Mouse (Mus musculus) heart, embryonic 14.5 days (tissue): ENCODE measurements around the gene Tmem177. TPM values are rescaled to one million over a fixed set of nuclear protein-coding genes. Genes with fewer than 3 reads are reported as not detected.
A peak's percentile ranks its signal among the peaks of the same experiment; 100 is the strongest.

Experiments
- ATAC-seq: fragments of 200-750 bp; cut with Nextera tagmentation; 2 replicates; pipeline ENCODE4 v1.8.0; 2017; ENCODE audit warnings: low read depth, moderate TSS enrichment; ENCODE audit not compliant: insufficient number of reproducible peaks, insufficient read depth, low FRiP score
- H3K27ac ChIP-seq, 2 experiments: fragments of 200-500 bp in 1 of 2; fragments of 300-500 bp in 1 of 2; sonication (generic) in 1 of 2; replicated peaks in 1 of 2; 2 replicates each; pipeline ENCODE4 v1.5.1; 2012 to 2014; ENCODE audit warnings: low read depth in 2 of 2, low read length in 2 of 2, control low read depth in 1 of 2, mild to moderate bottlenecking in 1 of 2, mixed read lengths in 1 of 2; ENCODE audit not compliant: control insufficient read depth in 1 of 2, insufficient read depth in 1 of 2
- H3K27me3 ChIP-seq: fragments of 300-500 bp; sonication (generic); 2 replicates; pipeline ENCODE4 v1.6.1; 2014; ENCODE audit warnings: mild to moderate bottlenecking, low read length, control low read depth; ENCODE audit not compliant: control insufficient read depth, insufficient read depth
- H3K36me3 ChIP-seq: fragments of 300-500 bp; sonication (generic); 2 replicates; pipeline ENCODE4 v1.6.1; 2014; ENCODE audit warnings: mild to moderate bottlenecking, control low read depth, low read length, mixed read lengths; ENCODE audit not compliant: control insufficient read depth, insufficient read depth
- H3K4me1 ChIP-seq, 2 experiments: fragments of 200-500 bp in 1 of 2; fragments of 300-500 bp in 1 of 2; sonication (generic) in 1 of 2; 2 replicates each; pipeline ENCODE4 v1.6.1; 2012 to 2014; ENCODE audit warnings: low read length in 2 of 2, control low read depth in 1 of 2, mixed read lengths in 1 of 2; ENCODE audit not compliant: control insufficient read depth in 2 of 2, insufficient read depth in 2 of 2
- H3K4me2 ChIP-seq: fragments of 300-500 bp; sonication (generic); 2 replicates; pipeline ENCODE4 v1.6.1; 2014; ENCODE audit warnings: mild to moderate bottlenecking, low read length
- H3K4me3 ChIP-seq, 2 experiments: fragments of 200-500 bp in 1 of 2; fragments of 300-500 bp in 1 of 2; sonication (generic) in 1 of 2; 2 replicates each; pipeline ENCODE4 v1.5.1; 2012 to 2014; ENCODE audit warnings: low read length in 2 of 2, mild to moderate bottlenecking in 2 of 2, control low read depth in 1 of 2, low read depth in 1 of 2, moderate library complexity in 1 of 2; ENCODE audit not compliant: control insufficient read depth in 1 of 2, insufficient read depth in 1 of 2
- H3K9ac ChIP-seq: fragments of 300-500 bp; sonication (generic); 2 replicates; pipeline ENCODE4 v1.6.1; 2014; ENCODE audit warnings: mild to moderate bottlenecking, low read length
- H3K9me3 ChIP-seq: fragments of 300-500 bp; sonication (generic); 2 replicates; pipeline ENCODE4 v1.6.1; 2016; ENCODE audit warnings: low read length, control low read depth; ENCODE audit not compliant: control insufficient read depth
- WGBS: fragments of 180-500 bp; shearing (Covaris S2); extraction: QIAGEN DNeasy Blood & Tissue Kit; methylation state at CpG from one replicate; pipeline ENCODE4 v1.1.7; 2014; 5-methylcytosine and 5-hydroxymethylcytosine counted together
- polyA plus RNA-seq: library from polyadenylated mRNA; unstranded; fragments of >200 nt; fragmentation: Nextera tagmentation; extraction: Ambion mirVana; gene quantifications from 2 replicates; pipeline ENCODE4 v1.2.1, GENCODE M21; 2014

The Tmem177 gene
- polyA plus RNA-seq = 6.9 and 7.0 TPM in 2 replicates

- 10% methylated on average over 42 of the region's 42 CpGs for WGBS
- Histone ChIP-seq H3K4me3 (peak within 1 kb of the TSS; percentile 52 to 77), H3K9ac (peak within 1 kb of the TSS; percentile 72), H3K4me2 (peak within 1 kb of the TSS; percentile 71), H3K27ac (peak within 1 kb of the TSS; percentile 79 to 81), H3K4me1 (peaks cover 2 to 5% of the 10 kb centered on the region in 2 experiments; a peak in 2 of 4 replicates), H3K9me3 (no peaks in the 10 kb centered on the region), H3K36me3 (peaks cover 16% of the 10 kb centered on the region), H3K27me3 (no peaks in the 10 kb centered on the region)
- peak; percentile 93 for ATAC-seq
Measured at GRCm38 (mm10) chr1:119912953-119913814, at the start of gene Tmem177. Gene Tmem177 (minus strand): TSS chr1:119913208.

GRCm38 (mm10) chr1:119959920-119960319 is 46.9 kb upstream of the Tmem177 start:
- H3K9ac ChIP-seq = no peak overlapping the region
- H3K36me3 ChIP-seq = no peaks in the 10 kb centered on the region
- 53% methylated on average over 7 of the region's 7 CpGs for WGBS
- no peaks in the 10 kb centered on the region for H3K4me1 ChIP-seq
- no peak overlapping the region for H3K4me2 ChIP-seq
- H3K27ac ChIP-seq = no peak overlapping the region
- no peak overlapping the region for H3K4me3 ChIP-seq
- no peaks in the 10 kb centered on the region for H3K27me3 ChIP-seq
- ATAC-seq = no peak
- no peaks in the 10 kb centered on the region for H3K9me3 ChIP-seq

DNA sequence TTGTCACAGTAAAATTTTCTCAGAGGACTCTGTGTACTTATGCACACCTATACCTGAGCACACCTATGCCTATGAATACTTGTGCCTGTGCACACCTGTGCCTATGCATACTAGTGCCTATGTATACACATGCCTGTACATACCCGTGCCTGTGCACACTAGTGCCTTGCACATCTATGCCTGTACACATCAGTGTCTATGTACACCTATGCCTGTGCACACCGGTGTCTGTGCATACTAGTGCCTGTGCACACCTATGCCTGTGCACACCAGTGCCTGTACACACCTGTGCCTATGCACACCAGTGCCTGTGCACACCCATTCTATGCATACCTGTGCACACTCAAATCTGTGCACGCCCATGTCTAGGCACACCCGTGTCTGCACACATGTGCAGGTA is 46.5 kb upstream of the Tmem177 start:
- Histone ChIP-seq H3K4me3 (no peak overlapping the region), H3K4me2 (no peak overlapping the region), H3K27ac (no peak overlapping the region), H3K9me3 (no peaks in the 10 kb centered on the region), H3K36me3 (no peaks in the 10 kb centered on the region), H3K4me1 (no peaks in the 10 kb centered on the region), H3K27me3 (no peaks in the 10 kb centered on the region), H3K9ac (no peak overlapping the region)
- WGBS = 92% methylated on average over 4 of the region's 4 CpGs
- ATAC-seq = no peak

GRCm38 (mm10) chr1:119957716-119958222 is 44.8 kb upstream of the Tmem177 start:
- no peaks in the 10 kb centered on the region for H3K27me3 ChIP-seq
- H3K4me1 ChIP-seq = no peaks in the 10 kb centered on the region
- no peak overlapping the region for H3K4me3 ChIP-seq
- H3K36me3 ChIP-seq = no peaks in the 10 kb centered on the region
- no peak overlapping the region for H3K4me2 ChIP-seq
- H3K9me3 ChIP-seq = no peaks in the 10 kb centered on the region
- no peak overlapping the region for H3K27ac ChIP-seq
- 53% methylated on average over 9 of the region's 9 CpGs for WGBS
- ATAC-seq = no peak
- H3K9ac ChIP-seq = no peak overlapping the region

GRCm38 (mm10) chr1:119954680-119955079 is 41.7 kb upstream of the Tmem177 start:
- H3K4me3 ChIP-seq = no peak overlapping the region
- H3K9me3 ChIP-seq = no peaks in the 10 kb centered on the region
- 75% methylated on average over 2 of the region's 2 CpGs for WGBS
- H3K36me3 ChIP-seq = no peaks in the 10 kb centered on the region
- no peaks in the 10 kb centered on the region for H3K4me1 ChIP-seq
- no peak for ATAC-seq
- no peak overlapping the region for H3K27ac ChIP-seq
- H3K9ac ChIP-seq = no peak overlapping the region
- H3K27me3 ChIP-seq = no peaks in the 10 kb centered on the region
- no peak overlapping the region for H3K4me2 ChIP-seq

- H3K9ac ChIP-seq = no peak overlapping the region
- no peak overlapping the region for H3K27ac ChIP-seq
Measured at GRCm38 (mm10) chr1:119953456-119953855, 40.4 kb upstream of the Tmem177 start.

GRCm38 (mm10) chr1:119950086-119950485 is 37.1 kb upstream of the Tmem177 start:
- H3K27ac ChIP-seq = no peak overlapping the region
- H3K9ac ChIP-seq = no peak overlapping the region
- no peak overlapping the region for H3K4me2 ChIP-seq
- ATAC-seq = no peak
- H3K36me3 ChIP-seq = no peaks in the 10 kb centered on the region
- WGBS = 91% methylated on average over 8 of the region's 8 CpGs
- H3K27me3 ChIP-seq = no peaks in the 10 kb centered on the region
- no peaks in the 10 kb centered on the region for H3K4me1 ChIP-seq
- no peak overlapping the region for H3K4me3 ChIP-seq
- H3K9me3 ChIP-seq = no peaks in the 10 kb centered on the region

More at GRCm38 (mm10) chr1:119953456-119953855, 40.4 kb upstream of the Tmem177 start:
- H3K36me3 ChIP-seq = no peaks in the 10 kb centered on the region
- no peak overlapping the region for H3K4me3 ChIP-seq
- no peaks in the 10 kb centered on the region for H3K4me1 ChIP-seq
- no peak for ATAC-seq
- H3K9me3 ChIP-seq = no peaks in the 10 kb centered on the region
- H3K27me3 ChIP-seq = no peaks in the 10 kb centered on the region
- WGBS = 80% methylated on average over 9 of the region's 9 CpGs
- no peak overlapping the region for H3K4me2 ChIP-seq
